Comparison of ENCODE assay signal across 17 mouse cellular contexts in the genomic region with DNA sequence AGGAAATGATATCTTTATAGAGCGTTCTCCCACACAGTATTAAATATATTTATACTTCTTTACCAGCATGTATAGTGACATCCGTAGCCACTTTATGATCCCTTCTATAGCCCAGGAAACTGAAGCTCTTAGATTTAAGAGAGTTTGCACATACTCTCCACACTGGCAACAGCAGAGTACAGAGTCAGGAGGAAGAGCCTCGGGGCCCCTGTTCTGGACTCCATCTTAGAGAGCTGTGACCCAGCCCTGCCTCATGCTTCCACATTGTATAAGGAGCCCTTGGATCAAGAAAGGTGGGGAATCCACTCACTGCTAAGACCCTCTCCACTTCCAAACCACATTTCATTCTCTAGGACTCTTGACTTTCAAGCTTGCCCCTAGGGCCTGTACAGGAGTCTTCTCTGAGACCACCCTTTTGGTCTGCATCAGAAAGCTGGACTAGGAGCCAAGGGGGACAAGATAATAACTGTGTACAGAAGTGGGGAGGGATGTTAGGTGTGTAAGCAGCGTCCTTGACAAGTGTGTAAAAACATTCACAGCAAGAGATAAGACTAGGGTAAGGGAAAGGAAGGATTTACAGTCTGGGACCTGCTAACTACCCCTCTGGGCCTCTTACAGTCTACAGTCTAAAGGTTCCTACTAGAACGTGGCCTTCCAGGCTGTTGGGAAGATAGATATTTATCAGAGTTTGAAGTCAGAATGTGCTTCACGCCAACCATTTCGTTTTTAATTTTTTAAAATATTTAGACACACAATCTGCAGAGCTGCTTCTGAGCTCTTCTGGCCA.
DNase-seq lines count a peak whose midpoint lies in the region; ATAC-seq lines count a peak whose summit lies in the region.
"Had no signal": no experiment of that assay in that cellular context is flagged by ENCODE, and none has a peak within 500 bp of the region (broad histone marks: within the 10 kb centered on the region; RNA-seq: fewer than 3 reads in every experiment).

No protein-coding gene starts in this region.

- no peak overlapping the region for H3K4me3 ChIP-seq in hindbrain, embryonic 10.5 days
- no peak overlapping the region for H3K4me3 ChIP-seq in intestine, embryonic 16.5 days (ENCODE audit: low read length)
- no peak overlapping the region for H3K4me3 ChIP-seq in neural tube, embryonic 12.5 days

- H3K9ac ChIP-seq in intestine, embryonic 16.5 days (ENCODE audit: low read depth, low read length): no peak overlapping the region
- no peak overlapping the region for H3K9ac ChIP-seq in neural tube, embryonic 12.5 days
- H3K9ac ChIP-seq: embryonic facial prominence, embryonic 12.5 days had no signal

- DNase-seq in frontal cortex, postnatal 36 days (ENCODE audit: low spot score in 2 of 2): no peak
- DNase-seq in hindbrain, embryonic 10.5 days (ENCODE audit: low spot score): no peak
- DNase-seq in lung, postnatal 25 days (ENCODE audit: low spot score): no peak
- DNase-seq in heart, adult 11 months: no peak
- DNase-seq: cerebellum, adult 9-11 months; gastrocnemius, postnatal 36 days; spleen, adult 18-20 months; thymus, postnatal 4 days had no signal

- no peak overlapping the region for H3K4me2 ChIP-seq in intestine, embryonic 16.5 days (ENCODE audit: low read depth, low read length)
- H3K4me2 ChIP-seq in neural tube, embryonic 12.5 days (replicated peaks): peak overlapping the region; percentile 14; the same call in 1 of the 2 replicates

- peaks cover 43% of the 10 kb centered on the region for H3K4me1 ChIP-seq in hindbrain, embryonic 10.5 days (replicated peaks)
- H3K4me1 ChIP-seq in intestine, embryonic 16.5 days (ENCODE audit: control insufficient read depth, insufficient read depth, low read length): 0 out of 2 replicates have a peak, but pooled peaks cover 8% of the 10 kb centered on the region
- H3K4me1 ChIP-seq in neural tube, embryonic 12.5 days: peaks cover 26% of the 10 kb centered on the region

- H3K36me3 ChIP-seq in hindbrain, embryonic 10.5 days: no peaks in the 10 kb centered on the region
- H3K36me3 ChIP-seq in intestine, embryonic 16.5 days (ENCODE audit: control insufficient read depth, insufficient read depth, low read length): no peaks in the 10 kb centered on the region
- H3K36me3 ChIP-seq in neural tube, embryonic 12.5 days: no peaks in the 10 kb centered on the region
- H3K36me3 ChIP-seq: embryonic facial prominence, embryonic 12.5 days; heart, embryonic 13.5 days; limb, embryonic 12.5 days had no signal

- no peaks in the 10 kb centered on the region for H3K9me3 ChIP-seq in hindbrain, embryonic 10.5 days
- no peaks in the 10 kb centered on the region for H3K9me3 ChIP-seq in intestine, embryonic 16.5 days (ENCODE audit: control insufficient read depth, low read length)
- H3K9me3 ChIP-seq in neural tube, embryonic 12.5 days: no peaks in the 10 kb centered on the region
- H3K9me3 ChIP-seq: embryonic facial prominence, embryonic 12.5 days; heart, embryonic 13.5 days; limb, embryonic 12.5 days had no signal

- 85% methylated on average over 7 of the region's 7 CpGs for WGBS in hindbrain, embryonic 10.5 days
- WGBS in intestine, embryonic 16.5 days: 66% methylated on average over 7 of the region's 7 CpGs
- 71% methylated on average over 7 of the region's 7 CpGs for WGBS in neural tube, embryonic 12.5 days

- ATAC-seq in frontal cortex, adult (ENCODE audit: low TSS enrichment): peak; percentile 2; the same call in 1 of the 2 replicates
- ATAC-seq in intestine, embryonic 16.5 days: peak; percentile 88
- ATAC-seq in neural tube, embryonic 12.5 days (ENCODE audit: low FRiP score, low read depth): no peak
- ATAC-seq in inflammation-experienced regulatory T-cells, adult 6 months: no peak

- no peaks in the 10 kb centered on the region for H3K27me3 ChIP-seq in hindbrain, embryonic 10.5 days (ENCODE audit: insufficient read depth, poor library complexity, severe bottlenecking)
- H3K27me3 ChIP-seq in intestine, embryonic 16.5 days (replicated peaks; ENCODE audit: control insufficient read depth, insufficient read depth, low read length): no peaks in the 10 kb centered on the region
- H3K27me3 ChIP-seq in neural tube, embryonic 12.5 days (replicated peaks): no peaks in the 10 kb centered on the region
- H3K27me3 ChIP-seq: embryonic facial prominence, embryonic 12.5 days had no signal

- H3K27ac ChIP-seq in hindbrain, embryonic 10.5 days: peak overlapping the region; percentile 80
- peak overlapping the region; percentile 18 for H3K27ac ChIP-seq in intestine, embryonic 16.5 days (ENCODE audit: low read length)
- H3K27ac ChIP-seq in neural tube, embryonic 12.5 days: peak overlapping the region; percentile 67
- H3K27ac ChIP-seq: embryonic facial prominence, embryonic 12.5 days; heart, embryonic 13.5 days; kidney, postnatal 0 days; limb, embryonic 12.5 days; macrophage had no signal

Comparison
In these comparisons a context has a peak if more than half of its experiments do, and no peak if none do; other contexts are left out.
1. ATAC-seq: peak in frontal cortex, adult (single experiment) and intestine, embryonic 16.5 days (single experiment); none in neural tube, embryonic 12.5 days (single experiment) and inflammation-experienced regulatory T-cells, adult 6 months (single experiment).
2. H3K27ac ChIP-seq: peak in every context shown above with its lines; median percentile 80 in hindbrain, embryonic 10.5 days; 67 in neural tube, embryonic 12.5 days; 18 in intestine, embryonic 16.5 days.